ENCODE assay signal across 24 mouse cellular contexts in the genomic region with DNA sequence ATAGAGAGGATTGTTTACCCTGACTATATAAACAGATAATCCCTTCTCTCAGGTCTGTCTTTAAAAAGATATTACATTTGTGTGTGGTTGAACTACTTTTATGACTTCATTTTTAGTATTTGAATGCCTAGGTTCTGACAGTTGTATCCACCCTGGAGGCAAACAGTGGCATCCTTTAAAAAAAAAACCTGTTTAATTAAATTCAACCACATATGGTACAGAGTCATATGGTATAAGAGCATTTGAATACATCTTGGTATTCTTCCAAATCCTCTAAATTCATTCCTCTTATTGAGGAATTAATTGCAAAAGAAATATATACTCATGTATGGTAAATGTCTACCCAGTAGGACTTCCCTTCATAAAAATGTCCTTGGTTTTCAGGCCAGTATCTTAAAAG.
DNase-seq lines count a peak whose midpoint lies in the region; ATAC-seq and TF ChIP-seq lines count a peak whose summit lies in the region.
"Had no signal": no experiment of that assay in that cellular context is flagged by ENCODE, and none has a peak within 500 bp of the region (broad histone marks: within the 10 kb centered on the region; RNA-seq: fewer than 3 reads in every experiment).

No protein-coding gene starts in this region.

- no peaks in the 10 kb centered on the region for H3K27me3 ChIP-seq in forebrain, embryonic 14.5 days (replicated peaks; ENCODE audit: control insufficient read depth, insufficient read depth, low read length)
- no peaks in the 10 kb centered on the region for H3K27me3 ChIP-seq in forebrain, embryonic 13.5 days
- H3K27me3 ChIP-seq in forebrain, embryonic 16.5 days (replicated peaks; ENCODE audit: control insufficient read depth, insufficient read depth, low read length) = no peaks in the 10 kb centered on the region
- no peaks in the 10 kb centered on the region for H3K27me3 ChIP-seq in forebrain, postnatal 0 days (ENCODE audit: insufficient read depth, low read length)
- H3K27me3 ChIP-seq in midbrain, embryonic 11.5 days (ENCODE audit: control insufficient read depth, insufficient read depth, low read length) = no peaks in the 10 kb centered on the region
- H3K27me3 ChIP-seq in midbrain, embryonic 15.5 days (replicated peaks) = no peaks in the 10 kb centered on the region
- H3K27me3 ChIP-seq: CH12.LX had no signal

- ATAC-seq in forebrain, embryonic 14.5 days = peak; percentile 52; the same call in 1 of the 2 replicates
- no peak for ATAC-seq in forebrain, embryonic 13.5 days
- peak; percentile 54 for ATAC-seq in forebrain, embryonic 16.5 days
- no peak for ATAC-seq in forebrain, postnatal 0 days
- no peak for ATAC-seq in midbrain, embryonic 11.5 days (ENCODE audit: low FRiP score)
- no peak for ATAC-seq in midbrain, embryonic 15.5 days (replicated peaks)
- ATAC-seq: activated CD4-positive, CD25-positive, alpha-beta regulatory T cell, adult 4 months; CD4-positive, CD25-positive, alpha-beta regulatory T cell, adult 4 months; Patski had no signal

- TF ChIP-seq POLR2A in brain, embryonic 14.5 days (IDR thresholded peaks at IDR 0.05; ENCODE audit: borderline replicate concordance, extremely low read depth, insufficient read depth, insufficient read length, poor library complexity, severe bottlenecking) = no peak

- no peaks in the 10 kb centered on the region for H3K36me3 ChIP-seq in forebrain, embryonic 14.5 days (ENCODE audit: control insufficient read depth, insufficient read depth, low read length)
- no peaks in the 10 kb centered on the region for H3K36me3 ChIP-seq in forebrain, embryonic 13.5 days (ENCODE audit: poor library complexity, severe bottlenecking)
- no peaks in the 10 kb centered on the region for H3K36me3 ChIP-seq in forebrain, embryonic 16.5 days (ENCODE audit: control insufficient read depth, insufficient read depth)
- no peaks in the 10 kb centered on the region for H3K36me3 ChIP-seq in forebrain, postnatal 0 days (ENCODE audit: insufficient read depth)
- no peaks in the 10 kb centered on the region for H3K36me3 ChIP-seq in midbrain, embryonic 11.5 days (ENCODE audit: control insufficient read depth, insufficient read depth, low read length)
- H3K36me3 ChIP-seq in midbrain, embryonic 15.5 days (replicated peaks) = no peaks in the 10 kb centered on the region
- H3K36me3 ChIP-seq: G1E had no signal

- no peaks in the 10 kb centered on the region for H3K9me3 ChIP-seq in forebrain, embryonic 14.5 days (replicated peaks; ENCODE audit: control insufficient read depth, low read length)
- H3K9me3 ChIP-seq in forebrain, embryonic 13.5 days (replicated peaks) = no peaks in the 10 kb centered on the region
- no peaks in the 10 kb centered on the region for H3K9me3 ChIP-seq in forebrain, embryonic 16.5 days (ENCODE audit: control insufficient read depth, low read length)
- no peaks in the 10 kb centered on the region for H3K9me3 ChIP-seq in forebrain, postnatal 0 days (ENCODE audit: low read length)
- no peaks in the 10 kb centered on the region for H3K9me3 ChIP-seq in midbrain, embryonic 11.5 days (ENCODE audit: control insufficient read depth, low read length)
- H3K9me3 ChIP-seq in midbrain, embryonic 15.5 days = no peaks in the 10 kb centered on the region

- H3K9ac ChIP-seq in forebrain, embryonic 14.5 days (ENCODE audit: low read length) = no peak overlapping the region
- no peak overlapping the region for H3K9ac ChIP-seq in forebrain, embryonic 13.5 days
- H3K9ac ChIP-seq in forebrain, embryonic 16.5 days (replicated peaks; ENCODE audit: low read depth, low read length) = no peak overlapping the region
- H3K9ac ChIP-seq in forebrain, postnatal 0 days = no peak overlapping the region
- H3K9ac ChIP-seq in midbrain, embryonic 11.5 days (ENCODE audit: low read length) = no peak overlapping the region
- H3K9ac ChIP-seq in midbrain, embryonic 15.5 days = no peak overlapping the region

- TF ChIP-seq CTCF in forebrain, postnatal 0 days (IDR thresholded peaks at IDR 0.05; ENCODE audit: low read depth) = no peak
- no peak for TF ChIP-seq CTCF in brain, embryonic 14.5 days (IDR thresholded peaks at IDR 0.05; ENCODE audit: borderline replicate concordance, extremely low read depth, insufficient read depth, insufficient read length)

- no peak overlapping the region for H3K27ac ChIP-seq in forebrain, embryonic 14.5 days (ENCODE audit: low read depth, low read length)
- H3K27ac ChIP-seq in forebrain, embryonic 13.5 days = no peak overlapping the region
- H3K27ac ChIP-seq in forebrain, embryonic 16.5 days (ENCODE audit: low read length) = no peak overlapping the region
- H3K27ac ChIP-seq in forebrain, postnatal 0 days (ENCODE audit: low read depth, low read length) = no peak overlapping the region
- H3K27ac ChIP-seq in midbrain, embryonic 11.5 days (ENCODE audit: low read depth, low read length) = no peak overlapping the region
- no peak overlapping the region for H3K27ac ChIP-seq in midbrain, embryonic 15.5 days

- peak; percentile 66 for DNase-seq in forebrain, embryonic 14.5 days (ENCODE audit: low spot score)
- no peak for DNase-seq in forebrain, postnatal 0 days
- DNase-seq in midbrain, embryonic 11.5 days (ENCODE audit: low spot score, missing footprints) = peak; percentile 49
- peak; percentile 47 for DNase-seq in brain, embryonic 14.5 days (ENCODE audit: low read depth)
- DNase-seq in c-Kit-positive CD71-positive TER-119-positive erythroid progenitor cells, embryonic 14.5 days (ENCODE audit: low spot score) = no peak
- DNase-seq: adrenal gland, adult 2 months; adrenal gland, adult 8-10 months; adrenal gland, postnatal 10 days; adrenal gland, postnatal 14 days; adrenal gland, postnatal 25 days; adrenal gland, postnatal 36 days; B cell, adult 2 months; cerebellum, adult 11 months; cerebellum, adult 11-12 months; cerebellum, adult 18-20 months; cerebellum, adult 2 months had no signal

- no peak overlapping the region for H3K4me2 ChIP-seq in forebrain, embryonic 14.5 days (ENCODE audit: low read length)
- H3K4me2 ChIP-seq in forebrain, embryonic 13.5 days = no peak overlapping the region
- no peak overlapping the region for H3K4me2 ChIP-seq in forebrain, embryonic 16.5 days (ENCODE audit: low read length)
- H3K4me2 ChIP-seq in forebrain, postnatal 0 days (ENCODE audit: low read depth) = no peak overlapping the region
- no peak overlapping the region for H3K4me2 ChIP-seq in midbrain, embryonic 11.5 days
- H3K4me2 ChIP-seq in midbrain, embryonic 15.5 days = no peak overlapping the region

- H3K4me3 ChIP-seq in forebrain, embryonic 14.5 days (ENCODE audit: low read depth, low read length) = no peak overlapping the region
- H3K4me3 ChIP-seq in forebrain, embryonic 13.5 days = no peak overlapping the region
- H3K4me3 ChIP-seq in forebrain, embryonic 16.5 days (replicated peaks; ENCODE audit: low read length) = no peak overlapping the region
- H3K4me3 ChIP-seq in forebrain, postnatal 0 days (ENCODE audit: low read depth, low read length) = no peak overlapping the region
- H3K4me3 ChIP-seq in midbrain, embryonic 11.5 days (ENCODE audit: low read depth, low read length) = no peak overlapping the region
- H3K4me3 ChIP-seq in midbrain, embryonic 15.5 days = no peak overlapping the region

- H3K4me1 ChIP-seq in forebrain, embryonic 14.5 days (ENCODE audit: control insufficient read depth, insufficient read depth, low read length) = no peaks in the 10 kb centered on the region
- peaks cover 10% of the 10 kb centered on the region; the same call in 1 of the 2 replicates for H3K4me1 ChIP-seq in forebrain, embryonic 13.5 days
- H3K4me1 ChIP-seq in forebrain, embryonic 16.5 days (replicated peaks; ENCODE audit: control insufficient read depth, insufficient read depth, low read length) = 0 out of 2 replicates have a peak, but pooled peaks cover 3% of the 10 kb centered on the region
- H3K4me1 ChIP-seq in forebrain, postnatal 0 days (ENCODE audit: insufficient read depth) = no peaks in the 10 kb centered on the region
- no peaks in the 10 kb centered on the region for H3K4me1 ChIP-seq in midbrain, embryonic 11.5 days (ENCODE audit: control insufficient read depth, insufficient read depth, low read length)
- no peaks in the 10 kb centered on the region for H3K4me1 ChIP-seq in midbrain, embryonic 15.5 days

Comparison
In these comparisons a context has a peak if more than half of its experiments do, and no peak if none do; other contexts are left out.
1. ATAC-seq: peak in forebrain, embryonic 14.5 days (single experiment) and forebrain, embryonic 16.5 days (single experiment); none in forebrain, embryonic 13.5 days (single experiment), forebrain, postnatal 0 days (single experiment), midbrain, embryonic 11.5 days (single experiment) and midbrain, embryonic 15.5 days (single experiment).
2. DNase-seq: peak in forebrain, embryonic 14.5 days (single experiment), midbrain, embryonic 11.5 days (single experiment) and brain, embryonic 14.5 days (single experiment); none in forebrain, postnatal 0 days (single experiment) and c-Kit-positive CD71-positive TER-119-positive erythroid progenitor cells, embryonic 14.5 days (single experiment).